Mouse (Mus musculus): Measurements from ENCODE around the gene Agbl4. TPM values are rescaled to one million over a fixed set of nuclear protein-coding genes. Genes with fewer than 3 reads are reported as not detected.

Gene Agbl4
- total RNA-seq, 1 experiment, result not detected

- TF ChIP-seq MAFK (IDR thresholded peaks at IDR 0.05; ENCODE audit: insufficient read depth, low read depth, low read length), result no peak
- TF ChIP-seq CHD2 (IDR thresholded peaks at IDR 0.05; ENCODE audit: low read depth, low read length), result no peak
- no peak for TF ChIP-seq ZC3H11A (IDR thresholded peaks at IDR 0.05; ENCODE audit: borderline replicate concordance, low read depth, low read length)
- no peak for TF ChIP-seq ZNF384 (IDR thresholded peaks at IDR 0.05; ENCODE audit: low read depth, low read length)
- no peak for TF ChIP-seq HCFC1 (IDR thresholded peaks at IDR 0.05; ENCODE audit: borderline replicate concordance, insufficient read depth, low read length)
- H3K36me3 ChIP-seq (ENCODE audit: control insufficient read depth, insufficient read depth, low read length, poor library complexity, severe bottlenecking), result no peaks in the 10 kb centered on the region
- no peak overlapping the region for H3K27ac ChIP-seq (ENCODE audit: insufficient read depth, low read depth, low read length, poor library complexity, severe bottlenecking)
- in situ Hi-C loops (cut with MboI; ENCODE audit: low sequenced_read_pairs in 2 of 2, unreplicated experiment in 2 of 2), result no loop called here
- no peaks in the 10 kb centered on the region for H3K4me1 ChIP-seq (ENCODE audit: control insufficient read depth in 2 of 2, insufficient read depth in 2 of 2, low read length in 2 of 2, poor library complexity in 1 of 2)
- H3K4me3 ChIP-seq (ENCODE audit: insufficient read depth in 1 of 2, low read depth in 1 of 2, low read length in 2 of 2, poor library complexity in 1 of 2, severe bottlenecking in 1 of 2), result no peak overlapping the region
- H3K9me3 ChIP-seq (ENCODE audit: control insufficient read depth, insufficient read depth, low read depth, low read length), result no peaks in the 10 kb centered on the region
- H3K9ac ChIP-seq (ENCODE audit: insufficient read depth, low read depth, low read length, poor library complexity, severe bottlenecking), result no peak overlapping the region
- DNase-seq (ENCODE audit: low read depth, low spot score), result no peak
These were observed 36.9 kb upstream of the Agbl4 start for GRCm38 (mm10) chr4:110360568-110360967.

GRCm38 (mm10) chr4:110396221-110396620, 1.2 kb upstream of the Agbl4 start:
- Histone ChIP-seq H3K27ac (ENCODE audit: insufficient read depth, low read depth, low read length, poor library complexity, severe bottlenecking) (no peak overlapping the region), H3K4me3 (ENCODE audit: insufficient read depth in 1 of 2, low read depth in 1 of 2, low read length in 2 of 2, poor library complexity in 1 of 2, severe bottlenecking in 1 of 2) (no peak overlapping the region), H3K9me3 (ENCODE audit: control insufficient read depth, insufficient read depth, low read depth, low read length) (no peaks in the 10 kb centered on the region), H3K9ac (ENCODE audit: insufficient read depth, low read depth, low read length, poor library complexity, severe bottlenecking) (no peak overlapping the region), H3K36me3 (ENCODE audit: control insufficient read depth, insufficient read depth, low read length, poor library complexity, severe bottlenecking) (no peaks in the 10 kb centered on the region), H3K4me1 (ENCODE audit: control insufficient read depth in 2 of 2, insufficient read depth in 2 of 2, low read length in 2 of 2, poor library complexity in 1 of 2) (no peaks in the 10 kb centered on the region)
- in situ Hi-C loops (cut with MboI; ENCODE audit: low sequenced_read_pairs in 2 of 2, unreplicated experiment in 2 of 2), result no loop called here
- TF ChIP-seq ZNF384 (IDR thresholded peaks at IDR 0.05; ENCODE audit: low read depth, low read length) (no peak), HCFC1 (IDR thresholded peaks at IDR 0.05; ENCODE audit: borderline replicate concordance, insufficient read depth, low read length) (no peak), MAFK (IDR thresholded peaks at IDR 0.05; ENCODE audit: insufficient read depth, low read depth, low read length) (no peak), ZC3H11A (IDR thresholded peaks at IDR 0.05; ENCODE audit: borderline replicate concordance, low read depth, low read length) (no peak), CHD2 (IDR thresholded peaks at IDR 0.05; ENCODE audit: low read depth, low read length) (no peak)
- DNase-seq (ENCODE audit: low read depth, low spot score), result no peak

- Histone ChIP-seq H3K4me1 (ENCODE audit: control insufficient read depth in 2 of 2, insufficient read depth in 2 of 2, low read length in 2 of 2, poor library complexity in 1 of 2) (no peaks in the 10 kb centered on the region), H3K27ac (ENCODE audit: insufficient read depth, low read depth, low read length, poor library complexity, severe bottlenecking) (no peak overlapping the region), H3K4me3 (ENCODE audit: insufficient read depth in 1 of 2, low read depth in 1 of 2, low read length in 2 of 2, poor library complexity in 1 of 2, severe bottlenecking in 1 of 2) (no peak overlapping the region), H3K9me3 (ENCODE audit: control insufficient read depth, insufficient read depth, low read depth, low read length) (no peaks in the 10 kb centered on the region), H3K36me3 (ENCODE audit: control insufficient read depth, insufficient read depth, low read length, poor library complexity, severe bottlenecking) (no peaks in the 10 kb centered on the region), H3K9ac (ENCODE audit: insufficient read depth, low read depth, low read length, poor library complexity, severe bottlenecking) (no peak overlapping the region)
- no peak for TF ChIP-seq MAFK (IDR thresholded peaks at IDR 0.05; ENCODE audit: insufficient read depth, low read depth, low read length)
- TF ChIP-seq HCFC1 (IDR thresholded peaks at IDR 0.05; ENCODE audit: borderline replicate concordance, insufficient read depth, low read length), result no peak
- no peak for TF ChIP-seq CHD2 (IDR thresholded peaks at IDR 0.05; ENCODE audit: low read depth, low read length)
- no peak for TF ChIP-seq ZNF384 (IDR thresholded peaks at IDR 0.05; ENCODE audit: low read depth, low read length)
- no peak for TF ChIP-seq ZC3H11A (IDR thresholded peaks at IDR 0.05; ENCODE audit: borderline replicate concordance, low read depth, low read length)
- DNase-seq (ENCODE audit: low read depth, low spot score), result no peak
- in situ Hi-C loops (cut with MboI; ENCODE audit: low sequenced_read_pairs in 2 of 2, unreplicated experiment in 2 of 2), result no loop called here
These were observed 22.8 kb downstream of the Agbl4 start for GRCm38 (mm10) chr4:110420306-110420705.

GRCm38 (mm10) chr4:110427653-110428052, 30.2 kb downstream of the Agbl4 start:
- Histone ChIP-seq H3K36me3 (ENCODE audit: control insufficient read depth, insufficient read depth, low read length, poor library complexity, severe bottlenecking) (no peaks in the 10 kb centered on the region), H3K9me3 (ENCODE audit: control insufficient read depth, insufficient read depth, low read depth, low read length) (no peaks in the 10 kb centered on the region), H3K9ac (ENCODE audit: insufficient read depth, low read depth, low read length, poor library complexity, severe bottlenecking) (no peak overlapping the region), H3K27ac (ENCODE audit: insufficient read depth, low read depth, low read length, poor library complexity, severe bottlenecking) (no peak overlapping the region), H3K4me1 (ENCODE audit: control insufficient read depth in 2 of 2, insufficient read depth in 2 of 2, low read length in 2 of 2, poor library complexity in 1 of 2) (no peaks in the 10 kb centered on the region), H3K4me3 (ENCODE audit: insufficient read depth in 1 of 2, low read depth in 1 of 2, low read length in 2 of 2, poor library complexity in 1 of 2, severe bottlenecking in 1 of 2) (no peak overlapping the region)
- TF ChIP-seq ZC3H11A (IDR thresholded peaks at IDR 0.05; ENCODE audit: borderline replicate concordance, low read depth, low read length) (no peak), ZNF384 (IDR thresholded peaks at IDR 0.05; ENCODE audit: low read depth, low read length) (no peak), HCFC1 (IDR thresholded peaks at IDR 0.05; ENCODE audit: borderline replicate concordance, insufficient read depth, low read length) (no peak), MAFK (IDR thresholded peaks at IDR 0.05; ENCODE audit: insufficient read depth, low read depth, low read length) (no peak), CHD2 (IDR thresholded peaks at IDR 0.05; ENCODE audit: low read depth, low read length) (no peak)
- DNase-seq (ENCODE audit: low read depth, low spot score), result no peak
- in situ Hi-C loops (cut with MboI; ENCODE audit: low sequenced_read_pairs in 2 of 2, unreplicated experiment in 2 of 2), result no loop called here

GRCm38 (mm10) chr4:110494371-110494770, 96.9 kb downstream of the Agbl4 start:
- Histone ChIP-seq H3K4me3 (ENCODE audit: insufficient read depth in 1 of 2, low read depth in 1 of 2, low read length in 2 of 2, poor library complexity in 1 of 2, severe bottlenecking in 1 of 2) (no peak overlapping the region), H3K9ac (ENCODE audit: insufficient read depth, low read depth, low read length, poor library complexity, severe bottlenecking) (no peak overlapping the region), H3K9me3 (ENCODE audit: control insufficient read depth, insufficient read depth, low read depth, low read length) (no peaks in the 10 kb centered on the region), H3K4me1 (ENCODE audit: control insufficient read depth in 2 of 2, insufficient read depth in 2 of 2, low read length in 2 of 2, poor library complexity in 1 of 2) (no peaks in the 10 kb centered on the region), H3K36me3 (ENCODE audit: control insufficient read depth, insufficient read depth, low read length, poor library complexity, severe bottlenecking) (no peaks in the 10 kb centered on the region), H3K27ac (ENCODE audit: insufficient read depth, low read depth, low read length, poor library complexity, severe bottlenecking) (no peak overlapping the region)
- DNase-seq (ENCODE audit: low read depth, low spot score), result peak; percentile 48
- in situ Hi-C loops (cut with MboI; ENCODE audit: low sequenced_read_pairs in 2 of 2, unreplicated experiment in 2 of 2), result no loop called here
- no peak for TF ChIP-seq ZNF384 (IDR thresholded peaks at IDR 0.05; ENCODE audit: low read depth, low read length)
- TF ChIP-seq MAFK (IDR thresholded peaks at IDR 0.05; ENCODE audit: insufficient read depth, low read depth, low read length), result no peak
- peak; percentile 25; the same call in 1 of the 2 replicates for TF ChIP-seq ZC3H11A (IDR thresholded peaks at IDR 0.05; ENCODE audit: borderline replicate concordance, low read depth, low read length)

All from ES-E14 (cell line).